Mouse (Mus musculus) liver, embryonic 15.5 days (tissue): ENCODE results near the gene Aqp5. TPM values are rescaled to one million over a fixed set of nuclear protein-coding genes. Genes with fewer than 3 reads are reported as not detected.

Experiments used
- ATAC-seq: fragments of 200-750 bp; cut with Nextera tagmentation; 2 replicates; pipeline ENCODE4 v1.8.0; 2017; ENCODE audit warnings: moderate number of reproducible peaks, mild to moderate bottlenecking, moderate library complexity; ENCODE audit not compliant: insufficient read depth
- H3K27ac ChIP-seq: fragments of 300-500 bp; sonication (generic); replicated peaks from 2 replicates; pipeline ENCODE4 v1.5.1; 2015; ENCODE audit warnings: mild to moderate bottlenecking, inconsistent platforms
- H3K27me3 ChIP-seq: fragments of 300-500 bp; sonication (generic); 2 replicates; pipeline ENCODE4 v1.6.1; 2015; ENCODE audit warnings: mild to moderate bottlenecking, inconsistent platforms
- H3K36me3 ChIP-seq: fragments of 300-500 bp; sonication (generic); replicated peaks from 2 replicates; pipeline ENCODE4 v1.6.1; 2015; ENCODE audit warnings: moderate library complexity, mild to moderate bottlenecking, inconsistent platforms
- H3K4me1 ChIP-seq: fragments of 300-500 bp; sonication (generic); replicated peaks from 2 replicates; pipeline ENCODE4 v1.6.1; 2015; ENCODE audit warnings: inconsistent platforms
- H3K4me2 ChIP-seq: fragments of 300-500 bp; sonication (generic); 2 replicates; pipeline ENCODE4 v1.6.1; 2015; ENCODE audit warnings: moderate library complexity, mild to moderate bottlenecking, inconsistent platforms
- H3K4me3 ChIP-seq: fragments of 300-500 bp; sonication (generic); replicated peaks from 2 replicates; pipeline ENCODE4 v1.5.1; 2015; ENCODE audit warnings: mild to moderate bottlenecking, inconsistent platforms
- H3K9ac ChIP-seq: fragments of 300-500 bp; sonication (generic); 2 replicates; pipeline ENCODE4 v1.6.1; 2015; ENCODE audit warnings: moderate library complexity, mild to moderate bottlenecking, inconsistent platforms
- H3K9me3 ChIP-seq: fragments of 300-500 bp; sonication (generic); replicated peaks from 2 replicates; pipeline ENCODE4 v1.6.1; 2016; ENCODE audit warnings: inconsistent platforms
- WGBS: fragments of 180-500 bp; shearing (Covaris S2); methylation state at CpG from one replicate; pipeline ENCODE4 v1.1.7; 2015; ENCODE audit warnings: mixed read lengths; ENCODE audit not compliant: insufficient replicate concordance; 5-methylcytosine and 5-hydroxymethylcytosine counted together
- polyA plus RNA-seq: library from polyadenylated mRNA; unstranded; fragments of >200 nt; fragmentation: Nextera tagmentation; extraction: Ambion mirVana; gene quantifications from 2 replicates; pipeline ENCODE4 v1.2.1, GENCODE M21; 2015

Aqp5 gene
- polyA plus RNA-seq, 1 experiment from 2014 or later: 0.06 TPM

DNA sequence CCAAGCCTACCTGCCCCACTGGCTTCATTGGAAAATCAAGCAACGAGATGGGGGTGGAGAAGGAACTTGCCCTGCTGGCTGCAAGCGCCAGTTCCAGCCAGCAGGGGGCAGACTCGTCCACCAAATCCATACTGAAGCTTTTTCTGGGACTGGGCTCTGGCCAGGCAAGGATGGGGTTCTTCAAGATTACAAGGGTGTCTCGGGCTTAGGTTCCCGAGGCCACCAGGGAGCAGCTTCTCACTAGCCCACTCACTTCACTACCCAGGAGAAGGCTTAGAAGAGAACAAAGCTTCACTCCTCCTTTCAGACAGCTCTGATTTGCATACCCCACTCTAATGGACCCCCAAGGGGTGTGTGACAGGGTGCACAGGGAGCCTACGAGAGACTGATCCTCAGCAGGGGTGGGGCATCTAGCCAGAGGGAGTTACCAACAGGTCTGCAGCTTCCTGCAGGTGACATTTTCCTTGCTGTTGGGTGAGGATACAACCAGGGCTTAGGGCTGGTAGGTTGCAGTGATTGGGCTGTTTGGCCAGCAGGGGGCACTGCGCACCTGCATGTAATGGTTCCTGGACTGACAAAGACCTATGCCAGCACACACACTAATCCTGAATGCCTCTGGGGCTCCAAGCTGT is 5.6 kb downstream of the Aqp5 start:
- H3K36me3 ChIP-seq: no peaks in the 10 kb centered on the region
- H3K27ac ChIP-seq: no peak overlapping the region
- H3K27me3 ChIP-seq: peaks cover 94% of the 10 kb centered on the region
- H3K9ac ChIP-seq: no peak overlapping the region
- under 1% methylated on average over 7 of the region's 7 CpGs for WGBS
- no peaks in the 10 kb centered on the region for H3K9me3 ChIP-seq
- no peak overlapping the region for H3K4me3 ChIP-seq
- ATAC-seq: peak; percentile 64
- H3K4me2 ChIP-seq: no peak overlapping the region
- 0 out of 2 replicates have a peak, but pooled peaks cover 2% of the 10 kb centered on the region for H3K4me1 ChIP-seq

DNA sequence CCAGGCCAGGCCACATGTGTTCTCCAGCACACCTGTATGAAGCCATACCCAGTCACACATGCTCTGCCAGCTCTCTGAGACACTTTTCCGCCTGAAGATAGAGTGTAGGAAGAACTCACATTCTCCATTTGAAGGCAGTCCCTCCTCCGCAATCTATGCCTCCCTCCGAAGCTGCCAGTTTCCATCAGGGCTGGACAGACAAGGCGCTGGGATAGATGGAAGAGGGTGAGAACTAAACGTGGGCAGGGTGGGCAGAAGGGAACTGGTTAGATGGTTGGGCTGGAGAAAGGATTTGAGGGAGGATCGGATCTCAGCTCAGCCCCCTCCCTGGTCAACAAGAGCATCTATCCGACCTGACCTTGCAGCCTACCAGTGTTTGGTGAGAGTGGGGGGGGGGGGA is 6.3 kb downstream of the Aqp5 start:
- Histone ChIP-seq H3K4me2 (no peak overlapping the region), H3K27ac (no peak overlapping the region), H3K4me1 (0 out of 2 replicates have a peak, but pooled peaks cover 2% of the 10 kb centered on the region), H3K4me3 (no peak overlapping the region), H3K9me3 (no peaks in the 10 kb centered on the region), H3K36me3 (no peaks in the 10 kb centered on the region), H3K27me3 (peaks cover 91% of the 10 kb centered on the region), H3K9ac (no peak overlapping the region)
- 45% methylated on average over 7 of the region's 7 CpGs for WGBS
- no peak for ATAC-seq

DNA sequence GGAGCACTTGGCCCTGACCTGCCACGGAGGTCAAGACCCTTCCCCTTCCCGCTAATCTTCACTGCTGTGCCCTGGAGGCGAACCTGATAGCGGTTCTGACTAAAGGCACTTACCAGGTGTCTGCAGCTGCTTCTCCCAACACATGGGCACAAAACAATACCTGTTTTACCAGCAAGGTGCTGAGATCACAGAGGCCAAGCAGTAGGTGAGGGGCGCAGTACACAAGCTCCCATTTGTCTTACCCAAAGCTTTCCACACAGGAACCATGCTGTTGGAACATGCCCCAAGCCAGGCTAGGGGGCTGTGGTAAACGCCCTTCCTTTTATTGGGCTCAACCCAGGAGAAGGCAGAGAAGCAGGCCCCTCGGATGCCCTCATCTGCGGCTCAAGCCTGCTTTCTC is 7.0 kb downstream of the Aqp5 start:
- no peak for ATAC-seq
- Histone ChIP-seq H3K27me3 (peaks cover 90% of the 10 kb centered on the region), H3K9me3 (no peaks in the 10 kb centered on the region), H3K9ac (no peak overlapping the region), H3K36me3 (no peaks in the 10 kb centered on the region), H3K4me3 (no peak overlapping the region), H3K27ac (no peak overlapping the region), H3K4me1 (0 out of 2 replicates have a peak, but pooled peaks cover 2% of the 10 kb centered on the region), H3K4me2 (no peak overlapping the region)
- 44% methylated on average over 8 of the region's 8 CpGs for WGBS

DNA sequence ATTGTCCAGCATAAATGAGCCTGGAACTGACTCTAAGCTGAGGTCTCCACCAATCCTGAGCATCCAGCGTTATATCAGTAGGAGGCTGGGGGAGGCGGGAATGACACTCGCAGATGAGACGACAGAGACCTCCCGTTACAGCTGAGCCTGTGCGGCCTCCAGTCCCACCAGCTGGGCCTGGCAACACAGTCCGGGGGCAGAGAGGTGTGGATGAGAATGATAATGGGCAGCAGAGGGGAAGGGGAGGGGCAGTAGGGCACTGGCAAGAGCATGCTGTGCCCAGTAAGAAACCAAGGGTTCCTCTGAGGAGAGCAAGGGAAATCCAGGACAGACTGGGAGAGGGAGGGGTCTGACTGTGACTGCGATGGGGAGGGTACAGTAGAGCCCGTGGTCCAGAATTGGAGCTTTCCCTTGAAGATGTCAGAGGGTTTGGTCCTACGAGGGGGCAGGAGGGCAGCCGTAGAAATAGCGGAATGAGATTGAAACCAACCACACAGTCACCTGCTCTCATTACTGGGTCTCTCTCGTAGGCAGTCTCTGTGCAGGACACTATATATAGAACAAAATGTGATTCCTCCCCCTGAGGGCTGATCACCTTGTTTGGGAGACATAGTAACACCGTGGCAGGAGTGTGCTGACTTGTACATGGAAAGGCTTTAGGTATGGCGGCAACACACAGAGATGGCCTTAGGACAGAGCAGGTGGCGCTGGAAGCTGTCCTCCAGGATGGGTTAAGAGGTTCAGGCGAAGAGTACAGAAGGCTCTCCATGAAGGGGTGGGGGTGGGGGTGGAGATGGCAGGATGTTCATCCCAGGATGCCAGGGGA is 8.9 kb downstream of the Aqp5 start:
- 51% methylated on average over 17 of the region's 17 CpGs for WGBS
- H3K27me3 ChIP-seq: peaks cover 89% of the 10 kb centered on the region
- ATAC-seq: no peak

DNA sequence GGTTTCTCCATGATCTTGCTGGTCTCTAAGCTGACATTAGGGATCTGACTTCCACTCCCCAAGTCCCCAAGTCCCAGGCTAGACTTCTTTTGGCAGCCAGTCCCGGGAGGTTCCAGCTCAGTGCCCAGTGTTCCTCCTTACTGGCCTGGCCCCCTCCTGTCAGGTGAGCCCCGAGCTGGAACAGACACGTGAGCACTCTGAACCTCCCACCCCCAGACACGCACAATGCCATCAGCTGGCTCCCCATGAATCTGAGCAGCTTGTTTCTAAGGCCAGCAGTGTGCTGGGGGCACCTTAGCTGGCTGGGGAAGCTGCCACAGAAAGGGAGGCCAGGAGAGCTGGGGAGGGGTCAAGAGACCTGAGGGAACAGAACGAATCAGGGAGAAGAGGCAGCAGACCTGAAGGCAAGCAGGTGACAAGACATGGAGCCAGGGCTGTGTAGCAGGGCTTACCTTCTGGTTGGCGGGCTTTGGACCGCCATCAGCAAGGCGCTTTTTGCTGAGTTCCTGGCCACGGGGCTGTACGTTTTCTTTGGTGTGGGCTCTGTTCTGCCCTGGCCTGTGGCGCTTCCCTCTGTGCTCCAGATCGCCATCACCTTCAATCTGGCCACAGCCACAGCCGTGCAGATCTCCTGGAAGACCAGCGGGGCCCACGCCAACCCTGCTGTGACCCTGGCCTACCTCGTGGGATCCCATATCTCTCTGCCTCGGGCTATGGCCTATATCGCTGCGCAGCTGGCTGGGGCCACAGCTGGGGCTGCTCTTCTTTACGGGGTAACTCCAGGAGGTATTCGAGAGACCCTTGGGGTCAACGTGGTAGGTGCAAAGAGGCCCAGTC is 10.6 kb downstream of the Aqp5 start, which contains the start of gene Aqp6:
Gene Aqp6, plus strand, starts transcription at position 415 of the 837 bp plus-strand sequence.
- Histone ChIP-seq H3K4me2 (no peak within 1 kb of the TSS), H3K27ac (no peak within 1 kb of the TSS), H3K9ac (no peak within 1 kb of the TSS), H3K4me3 (no peak within 1 kb of the TSS), H3K36me3 (no peaks in the 10 kb centered on the region), H3K9me3 (no peaks in the 10 kb centered on the region), H3K27me3 (peaks cover 87% of the 10 kb centered on the region), H3K4me1 (peaks cover 2% of the 10 kb centered on the region)
- 59% methylated on average over 22 of the region's 22 CpGs for WGBS
- ATAC-seq: no peak

More for the DNA sequence above, 8.9 kb downstream of the Aqp5 start:
- no peaks in the 10 kb centered on the region for H3K9me3 ChIP-seq
- no peaks in the 10 kb centered on the region for H3K36me3 ChIP-seq
- H3K4me1 ChIP-seq: 0 out of 2 replicates have a peak, but pooled peaks cover 2% of the 10 kb centered on the region
- H3K9ac ChIP-seq: no peak overlapping the region
- no peak overlapping the region for H3K27ac ChIP-seq
- H3K4me2 ChIP-seq: no peak overlapping the region
- no peak overlapping the region for H3K4me3 ChIP-seq

DNA sequence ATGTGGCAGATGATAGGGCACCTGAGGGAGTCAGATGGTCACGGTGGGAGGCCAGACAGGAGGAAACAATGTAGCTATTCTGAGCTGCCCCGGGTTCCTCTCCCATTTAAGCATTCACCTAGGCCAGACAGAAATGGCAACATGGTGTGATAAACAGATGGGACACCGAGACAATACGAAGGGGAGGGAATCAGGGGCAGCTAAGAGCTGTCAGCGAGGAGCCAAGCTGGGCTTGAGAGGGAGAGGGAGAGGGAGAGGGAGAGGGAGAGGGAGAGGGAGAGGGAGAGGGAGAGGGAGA is 11.2 kb downstream of the Aqp5 start:
- 19% methylated on average over 5 of the region's 5 CpGs for WGBS
- H3K4me3 ChIP-seq: no peak overlapping the region
- H3K4me2 ChIP-seq: no peak overlapping the region
- H3K9me3 ChIP-seq: no peaks in the 10 kb centered on the region
- ATAC-seq: no peak
- H3K36me3 ChIP-seq: no peaks in the 10 kb centered on the region
- peaks cover 7% of the 10 kb centered on the region for H3K4me1 ChIP-seq
- H3K27me3 ChIP-seq: peaks cover 88% of the 10 kb centered on the region
- H3K27ac ChIP-seq: no peak overlapping the region
- no peak overlapping the region for H3K9ac ChIP-seq

DNA sequence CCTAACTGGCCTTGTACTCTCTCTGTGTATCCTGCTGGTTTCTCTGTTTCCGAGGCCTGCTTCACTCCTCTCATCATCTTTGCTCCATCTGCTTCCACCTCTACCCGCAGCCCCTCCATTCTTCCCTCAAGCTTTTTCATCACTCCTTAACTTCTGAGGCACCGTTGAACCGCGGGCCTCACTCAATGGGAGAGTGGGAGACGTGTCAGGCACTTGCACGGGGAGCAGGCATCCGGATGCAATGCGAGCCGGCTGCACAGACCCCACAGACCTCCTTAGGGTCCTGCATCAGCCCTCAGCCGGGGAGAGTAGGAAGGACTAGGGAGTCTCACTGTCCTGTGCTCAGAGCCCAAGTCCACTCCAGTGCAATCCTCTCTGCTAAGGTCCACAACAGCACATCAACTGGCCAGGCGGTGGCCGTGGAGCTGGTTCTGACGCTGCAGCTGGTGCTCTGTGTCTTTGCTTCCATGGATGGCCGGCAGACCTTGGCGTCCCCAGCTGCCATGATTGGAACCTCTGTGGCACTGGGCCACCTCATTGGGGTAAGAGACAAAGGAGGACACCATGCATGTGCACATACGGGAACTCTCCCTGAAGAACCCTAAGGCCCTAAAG is 11.7 kb downstream of the Aqp5 start:
- Histone ChIP-seq H3K36me3 (no peaks in the 10 kb centered on the region), H3K9ac (no peak overlapping the region), H3K27me3 (peaks cover 88% of the 10 kb centered on the region), H3K4me1 (peaks cover 13% of the 10 kb centered on the region), H3K4me2 (no peak overlapping the region), H3K9me3 (no peaks in the 10 kb centered on the region), H3K27ac (no peak overlapping the region), H3K4me3 (no peak overlapping the region)
- 75% methylated on average over 17 of the region's 17 CpGs for WGBS
- ATAC-seq: no peak

DNA sequence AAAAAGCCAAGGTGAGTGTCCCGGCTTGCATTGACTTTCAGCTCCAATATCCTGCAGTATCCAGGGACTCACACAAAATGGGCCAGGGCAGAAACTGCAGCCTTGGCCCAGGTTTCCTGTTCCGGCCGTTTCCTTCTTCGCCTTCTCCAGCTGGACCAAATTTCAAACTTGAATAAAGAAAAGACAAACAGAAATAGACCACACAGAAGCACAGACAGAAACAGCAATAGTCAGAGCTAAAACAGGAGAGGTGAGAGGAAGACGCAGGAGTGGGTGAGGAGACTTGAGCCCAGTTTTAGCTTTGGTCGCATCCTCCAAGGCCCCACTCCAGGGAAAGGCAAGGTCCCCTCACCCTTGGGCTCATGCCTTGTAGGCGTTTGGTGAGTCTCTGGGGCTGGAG is 12.6 kb downstream of the Aqp5 start:
- WGBS: 60% methylated on average over 7 of the region's 7 CpGs
- Histone ChIP-seq H3K27me3 (peaks cover 88% of the 10 kb centered on the region), H3K4me1 (peaks cover 15% of the 10 kb centered on the region), H3K27ac (no peak overlapping the region), H3K4me3 (no peak overlapping the region), H3K36me3 (no peaks in the 10 kb centered on the region), H3K4me2 (no peak overlapping the region), H3K9me3 (no peaks in the 10 kb centered on the region), H3K9ac (no peak overlapping the region)
- no peak for ATAC-seq

DNA sequence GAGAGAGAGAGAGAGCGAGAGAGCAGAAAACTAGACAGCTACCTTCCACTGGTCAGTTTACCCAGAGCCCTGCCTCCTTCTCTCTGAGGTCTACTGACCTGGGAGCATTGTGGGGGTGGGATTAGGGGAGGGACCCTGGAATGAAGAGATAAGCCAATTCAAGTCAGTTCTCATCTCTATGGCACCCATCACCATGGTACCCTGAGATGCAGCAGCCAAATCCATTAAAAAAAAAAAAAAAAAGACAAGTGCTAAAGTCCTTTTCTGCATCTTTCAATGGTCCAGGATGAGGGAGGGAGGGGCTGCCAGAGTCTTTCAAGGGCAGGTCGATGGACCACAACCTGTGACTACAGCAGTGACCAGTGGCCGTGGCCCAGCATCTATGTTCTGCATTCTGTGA is 15.0 kb downstream of the Aqp5 start:
- WGBS: 54% methylated on average over 3 of the region's 3 CpGs
- no peak for ATAC-seq
- Histone ChIP-seq H3K9ac (no peak overlapping the region), H3K27me3 (peaks cover 80% of the 10 kb centered on the region), H3K36me3 (no peaks in the 10 kb centered on the region), H3K4me3 (no peak overlapping the region), H3K9me3 (no peaks in the 10 kb centered on the region), H3K4me2 (no peak overlapping the region), H3K27ac (no peak overlapping the region), H3K4me1 (peaks cover 15% of the 10 kb centered on the region)

DNA sequence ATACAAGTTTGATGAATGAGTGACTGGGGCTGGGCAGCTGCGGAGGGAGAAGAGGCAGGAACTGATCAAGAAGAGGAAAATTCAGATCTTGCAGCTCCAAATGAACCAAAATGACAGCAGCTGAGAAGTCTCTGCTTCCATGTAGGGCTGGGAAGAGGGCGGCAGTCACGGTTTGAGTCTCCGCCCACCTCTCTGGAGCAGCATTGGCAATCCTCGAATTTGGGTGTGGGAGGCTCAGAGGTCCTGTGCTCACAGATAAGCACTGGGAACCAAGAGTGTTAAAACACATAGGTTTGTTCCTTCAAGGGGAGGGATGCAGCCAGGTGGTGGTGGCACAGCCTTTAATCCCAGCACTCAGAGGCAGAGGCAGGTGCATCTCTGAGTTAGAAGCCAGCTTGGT is 15.9 kb downstream of the Aqp5 start:
- peaks cover 15% of the 10 kb centered on the region for H3K4me1 ChIP-seq
- peaks cover 80% of the 10 kb centered on the region for H3K27me3 ChIP-seq
- no peak overlapping the region for H3K4me3 ChIP-seq
- H3K27ac ChIP-seq: no peak overlapping the region
- 20% methylated on average over 5 of the region's 5 CpGs for WGBS
- no peaks in the 10 kb centered on the region for H3K9me3 ChIP-seq
- ATAC-seq: peak; percentile 61
- no peak overlapping the region for H3K9ac ChIP-seq
- H3K36me3 ChIP-seq: no peaks in the 10 kb centered on the region
- no peak overlapping the region for H3K4me2 ChIP-seq
